Comparison of ENCODE assay signal across 8 mouse cellular contexts in the genomic region with DNA sequence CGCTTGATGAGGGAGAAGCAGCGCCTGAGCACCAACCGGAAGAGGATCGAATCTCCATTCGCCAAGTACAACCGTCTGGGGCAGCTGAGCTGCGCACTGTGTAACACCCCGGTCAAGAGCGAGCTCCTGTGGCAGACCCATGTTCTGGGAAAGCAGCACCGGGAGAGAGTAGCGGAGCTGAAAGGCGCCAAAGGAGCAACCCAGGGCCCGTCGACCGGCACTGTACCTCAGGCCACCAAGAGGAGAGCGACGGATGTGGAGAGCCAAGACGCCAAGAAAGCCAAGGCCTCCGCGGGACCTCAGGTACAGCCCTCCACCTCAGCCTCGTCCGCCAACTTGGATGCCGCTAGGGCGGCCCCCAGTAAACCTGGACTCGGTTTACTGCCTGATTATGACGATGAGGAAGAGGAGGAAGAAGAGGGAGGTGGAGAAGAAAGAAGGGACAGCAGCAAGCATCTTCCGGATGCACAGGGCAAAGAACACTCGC. TPM values are rescaled to one million over a fixed set of nuclear protein-coding genes. Genes with fewer than 3 reads are reported as not detected.
DNase-seq lines count a peak whose midpoint lies in the region; ATAC-seq and TF ChIP-seq lines count a peak whose summit lies in the region.

No protein-coding gene starts in this region.

- peak overlapping the region; percentile 92 for H3K27ac ChIP-seq in lung, embryonic 14.5 days (ENCODE audit: low read depth)
- peak overlapping the region; percentile 41; the same call in 1 of the 2 replicates for H3K27ac ChIP-seq in embryonic fibroblast, embryonic 13.5 days (ENCODE audit: insufficient read depth, low read length)
- H3K27ac ChIP-seq in limb, embryonic 14.5 days (replicated peaks; ENCODE audit: low read depth, low read length), result peak overlapping the region; percentile 93
- peak overlapping the region; percentile 40; the same call in 1 of the 2 replicates for H3K27ac ChIP-seq in olfactory bulb, adult 2 months (ENCODE audit: insufficient read depth, low read depth, low read length)

- no peak for TF ChIP-seq POLR2A in embryonic fibroblast, embryonic 13.5 days (IDR thresholded peaks at IDR 0.05; ENCODE audit: low read depth, low read length)
- TF ChIP-seq POLR2A in limb, embryonic 14.5 days (IDR thresholded peaks at IDR 0.05; ENCODE audit: borderline replicate concordance, extremely low read depth, insufficient read depth, insufficient read length), result no peak
- no peak for TF ChIP-seq POLR2A in olfactory bulb, adult 2 months (IDR thresholded peaks at IDR 0.05; ENCODE audit: insufficient read depth, low read depth, low read length)

- no peak for TF ChIP-seq CTCF in lung, embryonic 14.5 days (IDR thresholded peaks at IDR 0.05; ENCODE audit: low read depth)
- no peak for TF ChIP-seq CTCF in embryonic fibroblast, embryonic 13.5 days (IDR thresholded peaks at IDR 0.05; ENCODE audit: borderline replicate concordance, insufficient read depth, low read length)
- no peak for TF ChIP-seq CTCF in olfactory bulb, adult 2 months (IDR thresholded peaks at IDR 0.05; ENCODE audit: insufficient read depth, low read depth, low read length)

- peak overlapping the region; percentile 96 for H3K4me2 ChIP-seq in lung, embryonic 14.5 days
- peak overlapping the region; percentile 94 for H3K4me2 ChIP-seq in limb, embryonic 14.5 days (replicated peaks; ENCODE audit: low read depth, low read length, severe bottlenecking)

- peaks cover 3% of the 10 kb centered on the region; the same call in 1 of the 2 replicates for H3K9me3 ChIP-seq in lung, embryonic 14.5 days (ENCODE audit: low read depth, low read length)
- H3K9me3 ChIP-seq in limb, embryonic 14.5 days (ENCODE audit: control insufficient read depth, low read length), result no peaks in the 10 kb centered on the region

- peak overlapping the region; percentile 82 for H3K9ac ChIP-seq in lung, embryonic 14.5 days
- H3K9ac ChIP-seq in limb, embryonic 14.5 days (ENCODE audit: low read depth, low read length, severe bottlenecking), result peak overlapping the region; percentile 87

- WGBS in lung, embryonic 14.5 days, result under 1% methylated on average over 28 of the region's 28 CpGs
- under 1% methylated on average over 28 of the region's 28 CpGs for WGBS in limb, embryonic 14.5 days
- WGBS in olfactory bulb, adult 2 months, result under 1% methylated on average over 28 of the region's 28 CpGs

- peaks cover 9% of the 10 kb centered on the region for H3K4me1 ChIP-seq in lung, embryonic 14.5 days (ENCODE audit: insufficient read depth)
- no peaks in the 10 kb centered on the region for H3K4me1 ChIP-seq in embryonic fibroblast, embryonic 13.5 days (ENCODE audit: control insufficient read depth, insufficient read depth, low read length)
- H3K4me1 ChIP-seq in limb, embryonic 14.5 days (ENCODE audit: control insufficient read depth, insufficient read depth, low read length), result peaks cover 18% of the 10 kb centered on the region
- peaks cover 5% of the 10 kb centered on the region for H3K4me1 ChIP-seq in olfactory bulb, adult 2 months (ENCODE audit: control insufficient read depth, insufficient read depth, low read length)

- ATAC-seq in lung, embryonic 14.5 days (ENCODE audit: insufficient read depth), result peak; percentile 78
- ATAC-seq in limb, embryonic 14.5 days (ENCODE audit: low FRiP score, low read depth), result peak; percentile 58; the same call in 1 of the 2 replicates

- no peaks in the 10 kb centered on the region for H3K27me3 ChIP-seq in lung, embryonic 14.5 days (ENCODE audit: insufficient read depth, low read length)
- H3K27me3 ChIP-seq in limb, embryonic 14.5 days (ENCODE audit: control insufficient read depth, insufficient read depth, low read length), result no peaks in the 10 kb centered on the region

- H3K36me3 ChIP-seq in lung, embryonic 14.5 days (ENCODE audit: insufficient read depth), result peaks cover 18% of the 10 kb centered on the region
- H3K36me3 ChIP-seq in limb, embryonic 14.5 days (ENCODE audit: control insufficient read depth, insufficient read depth, low read length), result peaks cover 16% of the 10 kb centered on the region

- DNase-seq in lung, embryonic 14.5 days, result no peak
- no peak for DNase-seq in lung, adult 18-20 months
- DNase-seq in limb, embryonic 14.5 days (ENCODE audit: low spot score), result no peak
- no peak for DNase-seq in left cerebral cortex, adult 11 months (ENCODE audit: low spot score)
- no peak for DNase-seq in adrenal gland, postnatal 10 days
- no peak for DNase-seq in gastrocnemius, adult 8-10 months (ENCODE audit: low spot score in 2 of 2)

- peak overlapping the region; percentile 92 for H3K4me3 ChIP-seq in lung, embryonic 14.5 days (ENCODE audit: low read depth, low read length)
- peak overlapping the region; percentile 91 for H3K4me3 ChIP-seq in embryonic fibroblast, embryonic 13.5 days (ENCODE audit: insufficient read depth, low read length)
- H3K4me3 ChIP-seq in limb, embryonic 14.5 days (replicated peaks; ENCODE audit: low read length), result peak overlapping the region; percentile 95
- H3K4me3 ChIP-seq in olfactory bulb, adult 2 months (ENCODE audit: insufficient read depth, low read depth, low read length), result peak overlapping the region; percentile 84

RNA-seq across cellular contexts. Expression of gene Zfp830, which starts 0.3 kb away (rescaled TPM):
- polyA plus RNA-seq in lung, embryonic 14.5 days (2014; fragmentation: Nextera tagmentation; extraction: Ambion mirVana), result 32.2 and 34.5 TPM in 2 replicates
- 13.3 and 13.6 TPM in 2 replicates for polyA plus RNA-seq in embryonic fibroblast, embryonic 13.5 days (2011; ENCODE audit: insufficient read length, low read depth, missing spikeins)
- 11.2 and 18.7 TPM in 2 replicates for polyA plus RNA-seq in limb, embryonic 14.5 days (2012; rRNA removed)
- 32.4 and 35.0 TPM in 2 replicates for polyA plus RNA-seq in limb, embryonic 14.5 days (2014; fragmentation: Nextera tagmentation; extraction: Ambion mirVana)
- not detected in 2 replicates for polyA plus RNA-seq in olfactory bulb, adult 2 months (2012; ENCODE audit: insufficient read depth, insufficient read length, low replicate concordance, missing spikeins)
- 10 to 100 TPM; 17.7 to 20.8 TPM for total RNA-seq in adrenal gland, postnatal 10 days (2021)
- 10 to 100 TPM; 12.0 to 14.7 (median 13.7) TPM for total RNA-seq in gastrocnemius, adult 8-10 months (2022)

RNA-seq across cellular contexts. Expression of gene Cct6b, which starts 0.4 kb away (rescaled TPM):
- polyA plus RNA-seq in lung, embryonic 14.5 days (2014; fragmentation: Nextera tagmentation; extraction: Ambion mirVana), result 0.20 and 0.27 TPM in 2 replicates
- 0.28 TPM in 1 of 2 replicates, not detected in the other for polyA plus RNA-seq in embryonic fibroblast, embryonic 13.5 days (2011; ENCODE audit: insufficient read length, low read depth, missing spikeins)
- 0.33 TPM in 1 of 2 replicates, not detected in the other for polyA plus RNA-seq in limb, embryonic 14.5 days (2012; rRNA removed)
- polyA plus RNA-seq in limb, embryonic 14.5 days (2014; fragmentation: Nextera tagmentation; extraction: Ambion mirVana), result 0.25 and 0.37 TPM in 2 replicates
- not detected in 2 replicates for polyA plus RNA-seq in olfactory bulb, adult 2 months (2012; ENCODE audit: insufficient read depth, insufficient read length, low replicate concordance, missing spikeins)
- total RNA-seq in adrenal gland, postnatal 10 days (2021), result under 1 TPM; 0.58 to 0.60 TPM
- under 1 TPM in 3 of 4 experiments, not detected in 1; 0.22 to 0.34 (median 0.32) TPM for total RNA-seq in gastrocnemius, adult 8-10 months (2022)

RNA-seq across cellular contexts. Expression of gene Lig3, which starts 16.4 kb away (rescaled TPM):
- 40.8 and 41.0 TPM in 2 replicates for polyA plus RNA-seq in lung, embryonic 14.5 days (2014; fragmentation: Nextera tagmentation; extraction: Ambion mirVana)
- polyA plus RNA-seq in embryonic fibroblast, embryonic 13.5 days (2011; ENCODE audit: insufficient read length, low read depth, missing spikeins), result 28.5 and 30.5 TPM in 2 replicates
- polyA plus RNA-seq in limb, embryonic 14.5 days (2012; rRNA removed), result 35.8 and 37.8 TPM in 2 replicates
- polyA plus RNA-seq in limb, embryonic 14.5 days (2014; fragmentation: Nextera tagmentation; extraction: Ambion mirVana), result 38.6 and 40.1 TPM in 2 replicates
- not detected in 2 replicates for polyA plus RNA-seq in olfactory bulb, adult 2 months (2012; ENCODE audit: insufficient read depth, insufficient read length, low replicate concordance, missing spikeins)
- 10 to 100 TPM; 19.8 to 22.1 TPM for total RNA-seq in adrenal gland, postnatal 10 days (2021)
- 10 to 100 TPM; 19.6 to 25.6 (median 21.3) TPM for total RNA-seq in gastrocnemius, adult 8-10 months (2022)

Comparison
In these comparisons a context has a peak if more than half of its experiments do, and no peak if none do; other contexts are left out.
1. H3K27ac ChIP-seq: peak in every context shown above with its lines; median percentile 93 in limb, embryonic 14.5 days; 92 in lung, embryonic 14.5 days; 41 in embryonic fibroblast, embryonic 13.5 days; 40 in olfactory bulb, adult 2 months.
2. RNA of gene Zfp830, which starts 0.3 kb away (polyA plus RNA-seq): 32.2 to 34.5 TPM in lung, embryonic 14.5 days, 11.2 to 35.0 TPM in limb, embryonic 14.5 days and 13.3 to 13.6 TPM in embryonic fibroblast, embryonic 13.5 days; not detected in olfactory bulb, adult 2 months; every median in the first group is over 10 times any median in the second.
3. Peak in every context shown above with its lines, with median percentiles within 50 percentile points of each other: H3K4me3 ChIP-seq.